Mouse (Mus musculus): ENCODE results near the gene Arhgap9.

GRCm38 (mm10) chr10:127322178-127322577, 414 bp downstream of the Arhgap9 start:
- TF ChIP-seq UBTF (IDR thresholded peaks at IDR 0.05; ENCODE audit: low read depth, low read length) (no peak), USF2 (conservative IDR thresholded peaks at IDR 0.05; ENCODE audit: low read depth, low read length) (no peak), MAZ (IDR thresholded peaks at IDR 0.05; ENCODE audit: low read depth, low read length) (no peak), ZMIZ1 (IDR thresholded peaks at IDR 0.05; ENCODE audit: low read depth, low read length) (no peak), CTCF (conservative IDR thresholded peaks at IDR 0.05 in 1 of 2, IDR thresholded peaks at IDR 0.05 in 1 of 2; ENCODE audit: low read depth in 2 of 2, low read length in 2 of 2) (no peak), BHLHE40 (IDR thresholded peaks at IDR 0.05; ENCODE audit: low read depth, low read length) (no peak), POLR2A (IDR thresholded peaks at IDR 0.05; ENCODE audit: low read depth, low read length) (no peak), EP300 (IDR thresholded peaks at IDR 0.05; ENCODE audit: low read length) (no peak), HCFC1 (IDR thresholded peaks at IDR 0.05; ENCODE audit: low read depth, low read length) (no peak), MAX (IDR thresholded peaks at IDR 0.05; ENCODE audit: low read length) (no peak), E2F4 (IDR thresholded peaks at IDR 0.05; ENCODE audit: insufficient replicate concordance, low read depth, low read length) (no peak), JUN (IDR thresholded peaks at IDR 0.05; ENCODE audit: insufficient read depth, low read depth, low read length) (no peak)

All from CH12.LX (cell line).